Mouse (Mus musculus): Measurements from ENCODE around the gene Usp18.
A peak's percentile ranks its signal among the peaks of the same experiment; 100 is the strongest.

The Usp18 gene

GRCm38 (mm10) chr6:121245127-121246036 is at the start of gene Usp18:
TSS of gene Usp18 (plus strand) at chr6:121245906.
- peak; percentile 94 for DNase-seq (ENCODE audit: low read depth)

GRCm38 (mm10) chr6:121197807-121198365 is 47.8 kb upstream of the Usp18 start:
- DNase-seq (ENCODE audit: low read depth), result no peak

GRCm38 (mm10) chr6:121200458-121200857 is 45.2 kb upstream of the Usp18 start:
- peak; percentile 71 for DNase-seq (ENCODE audit: low read depth)

GRCm38 (mm10) chr6:121202026-121202425 is 43.7 kb upstream of the Usp18 start:
- no peak for DNase-seq (ENCODE audit: low read depth)

- no peak for DNase-seq (ENCODE audit: low read depth)
Measured at GRCm38 (mm10) chr6:121206481-121206880, 39.2 kb upstream of the Usp18 start.

GRCm38 (mm10) chr6:121209584-121209983 is 36.1 kb upstream of the Usp18 start:
- no peak for DNase-seq (ENCODE audit: low read depth)

- DNase-seq (ENCODE audit: low read depth), result peak; percentile 96
Measured at GRCm38 (mm10) chr6:121210149-121210925, 35.4 kb upstream of the Usp18 start, which contains the start of gene Tuba8. TSS of gene Tuba8 (plus strand) at chr6:121210696.

GRCm38 (mm10) chr6:121210926-121211289 is 34.8 kb upstream of the Usp18 start:
- DNase-seq (ENCODE audit: low read depth), result no peak

- DNase-seq (ENCODE audit: low read depth), result peak; percentile 90
Measured at GRCm38 (mm10) chr6:121211743-121212142, 34.0 kb upstream of the Usp18 start.

- no peak for DNase-seq (ENCODE audit: low read depth)
Measured at GRCm38 (mm10) chr6:121212988-121213387, 32.7 kb upstream of the Usp18 start.

- no peak for DNase-seq (ENCODE audit: low read depth)
Measured at GRCm38 (mm10) chr6:121214221-121214620, 31.5 kb upstream of the Usp18 start.

GRCm38 (mm10) chr6:121214667-121215330 is 30.9 kb upstream of the Usp18 start:
- peak; percentile 100 for DNase-seq (ENCODE audit: low read depth)

- DNase-seq (ENCODE audit: low read depth), result no peak
Measured at GRCm38 (mm10) chr6:121215336-121215735, 30.4 kb upstream of the Usp18 start.

- peak; percentile 74 for DNase-seq (ENCODE audit: low read depth)
Measured at GRCm38 (mm10) chr6:121215896-121216295, 29.8 kb upstream of the Usp18 start.

- peak; percentile 64 for DNase-seq (ENCODE audit: low read depth)
Measured at GRCm38 (mm10) chr6:121216589-121217255, 29.0 kb upstream of the Usp18 start.

- peak; percentile 68 for DNase-seq (ENCODE audit: low read depth)
Measured at GRCm38 (mm10) chr6:121218002-121218401, 27.7 kb upstream of the Usp18 start.

GRCm38 (mm10) chr6:121219406-121219805 is 26.3 kb upstream of the Usp18 start:
- no peak for DNase-seq (ENCODE audit: low read depth)

- DNase-seq (ENCODE audit: low read depth), result no peak
Measured at GRCm38 (mm10) chr6:121220181-121220580, 25.5 kb upstream of the Usp18 start.

- no peak for DNase-seq (ENCODE audit: low read depth)
Measured at GRCm38 (mm10) chr6:121221876-121222597, 23.7 kb upstream of the Usp18 start.

- no peak for DNase-seq (ENCODE audit: low read depth)
Measured at GRCm38 (mm10) chr6:121223001-121223400, 22.7 kb upstream of the Usp18 start.

- no peak for DNase-seq (ENCODE audit: low read depth)
Measured at GRCm38 (mm10) chr6:121224067-121224466, 21.6 kb upstream of the Usp18 start.
